Mouse (Mus musculus) E14TG2a.4 (cell line): ENCODE data around the gene Sec61a1.

Experiments used
- CTCF ChIP-seq: conservative IDR thresholded peaks from 2 replicates; pipeline ENCODE4 v1.5.1; 2014; ENCODE audit warnings: low read length
- POU5F1 ChIP-seq: IDR thresholded peaks from 2 replicates; pipeline ENCODE4 v1.6.1; 2014; ENCODE audit warnings: low read length, borderline replicate concordance

GRCm38 (mm10) chr6:88493712-88494111 lies 25.0 kb downstream of the Sec61a1 start:
- TF ChIP-seq CTCF (no peak), POU5F1 (no peak)
